Mouse (Mus musculus): ENCODE data around the gene Cpsf7.

The Cpsf7 gene

DNA sequence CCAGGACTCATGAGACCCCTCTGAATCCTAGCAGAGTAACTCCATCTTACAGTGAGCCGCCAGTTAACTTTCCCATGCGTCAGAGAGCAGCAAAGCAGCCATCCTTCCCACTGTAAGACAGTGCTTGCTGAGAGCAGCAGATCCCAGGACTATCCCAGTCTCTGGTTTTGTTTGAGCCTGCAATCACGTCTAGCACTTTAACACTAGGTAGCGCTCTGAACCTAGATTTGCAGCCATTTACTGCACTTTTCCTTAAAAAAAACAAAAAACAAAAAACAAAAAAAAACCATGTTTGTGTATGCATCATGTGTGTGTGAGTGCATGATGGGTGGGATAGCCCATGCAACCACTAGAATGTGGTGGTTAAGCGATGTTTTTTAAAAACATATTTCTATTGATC lies 35.0 kb downstream of the Cpsf7 start:
- no peak for DNase-seq (ENCODE audit: low spot score)

DNA sequence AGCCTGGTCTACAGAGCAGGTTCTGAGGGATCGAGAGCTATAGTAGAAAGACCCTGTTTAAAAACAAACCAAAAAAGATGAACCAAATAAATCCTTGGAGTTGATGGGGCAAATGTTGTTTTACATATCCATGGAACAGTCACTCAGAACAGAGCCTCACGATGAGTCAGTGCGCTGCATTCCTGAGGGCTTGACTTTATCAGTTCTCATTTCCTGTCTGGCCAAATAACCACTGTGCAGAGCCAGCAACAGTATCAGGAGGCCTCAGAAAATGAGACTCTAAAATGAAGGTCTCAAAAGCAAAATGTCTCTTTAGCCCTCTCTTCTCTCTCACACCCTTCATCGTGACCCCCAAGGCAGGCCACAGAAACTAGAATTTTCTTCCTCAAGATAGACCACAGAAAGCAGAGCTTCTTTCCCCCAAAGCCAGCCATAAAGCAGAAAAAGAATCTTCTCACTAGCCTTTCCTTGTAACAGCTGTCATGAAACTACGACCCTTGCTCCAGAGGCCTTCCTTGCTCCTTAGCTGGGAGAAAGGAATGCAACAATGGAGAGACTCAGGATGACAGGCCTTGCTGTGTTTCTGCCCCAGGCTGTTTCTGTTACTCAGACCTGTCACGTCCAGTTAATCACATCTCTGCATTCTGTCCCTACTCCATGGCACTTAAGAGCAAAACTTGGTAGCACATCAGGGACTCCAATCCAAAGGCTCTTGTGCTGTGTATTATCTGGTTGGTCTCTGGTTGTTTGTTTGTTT lies 36.7 kb downstream of the Cpsf7 start:
- no peak for DNase-seq (ENCODE audit: low spot score)

DNA sequence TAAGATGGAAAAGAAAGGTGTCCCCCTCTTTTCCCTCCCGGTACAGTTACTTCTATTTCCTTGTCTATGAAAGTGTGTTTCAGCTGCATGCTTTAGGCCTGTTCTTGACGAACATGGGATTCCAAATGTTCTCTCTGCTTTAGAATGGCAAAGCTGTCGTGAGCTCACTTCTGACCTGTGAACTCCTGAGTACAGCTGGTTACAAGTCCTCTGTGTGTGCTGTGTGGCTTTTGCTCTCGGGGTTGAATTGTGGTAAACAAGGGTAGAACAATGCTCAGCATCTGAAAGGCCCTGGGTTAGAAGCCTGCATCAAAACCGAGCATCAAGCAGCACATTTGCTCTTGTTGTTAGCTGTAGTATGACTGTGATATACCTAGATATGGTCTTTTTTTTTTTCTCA lies 37.3 kb downstream of the Cpsf7 start:
- no peak for DNase-seq (ENCODE audit: low spot score)

DNA sequence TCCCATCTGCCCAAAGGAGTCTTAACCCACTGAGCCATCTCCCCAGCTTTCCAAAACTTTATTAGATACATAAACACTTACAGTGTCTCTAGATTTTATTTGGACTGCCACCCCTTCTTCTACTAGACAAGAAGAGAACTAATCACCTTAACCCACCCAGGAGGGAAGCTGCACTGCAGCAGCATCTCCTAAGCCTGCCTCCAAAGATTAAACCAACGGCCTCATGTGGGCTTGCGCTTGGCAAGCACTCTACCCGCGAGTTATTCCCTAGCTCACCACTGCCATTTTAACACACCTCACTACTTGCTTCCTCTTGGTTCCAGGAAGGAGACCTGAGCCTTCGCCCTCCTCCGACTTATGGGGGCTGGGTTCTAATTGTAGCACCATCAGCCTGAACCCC lies 39.2 kb downstream of the Cpsf7 start:
- DNase-seq (ENCODE audit: low spot score) = no peak

DNA sequence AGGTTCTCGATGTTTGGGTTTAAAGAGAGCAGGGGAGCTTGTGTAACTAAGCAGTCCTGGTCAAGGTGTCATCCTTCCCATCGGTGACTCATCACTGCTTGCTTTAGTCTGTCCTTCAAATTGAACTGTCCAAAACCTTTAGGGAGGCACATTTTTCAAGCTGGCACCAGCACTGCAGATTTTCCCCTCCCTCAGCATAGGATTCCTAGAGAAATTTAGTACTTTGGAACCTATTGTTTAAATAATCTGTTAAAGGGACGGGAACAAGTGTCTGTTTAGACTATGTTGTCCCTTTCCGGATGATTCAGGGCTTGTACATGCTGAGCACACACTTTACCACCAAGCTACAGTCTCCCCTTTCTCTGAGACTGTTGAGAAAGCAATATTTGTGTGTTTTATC lies 40.2 kb downstream of the Cpsf7 start:
- no peak for DNase-seq (ENCODE audit: low spot score)

DNA sequence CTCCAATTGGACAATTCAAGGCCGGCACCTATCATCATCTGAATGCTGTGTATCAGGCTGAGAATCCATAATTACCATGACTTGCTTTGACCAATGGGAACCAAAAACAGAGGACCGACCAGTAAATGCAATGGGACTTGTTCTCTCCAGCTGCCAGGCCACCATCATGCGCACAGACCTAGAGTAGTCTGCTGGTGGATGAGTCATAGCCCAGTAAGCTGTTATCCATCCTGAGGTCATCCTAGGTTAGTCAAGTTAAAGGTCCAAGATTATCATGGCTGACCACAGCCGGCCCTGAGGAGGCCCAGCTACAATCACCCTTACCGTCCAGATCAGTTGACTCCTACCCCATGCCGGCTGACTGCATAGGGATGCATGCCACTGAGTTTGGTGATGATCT lies 44.6 kb downstream of the Cpsf7 start:
- no peak for DNase-seq (ENCODE audit: low spot score)

DNA sequence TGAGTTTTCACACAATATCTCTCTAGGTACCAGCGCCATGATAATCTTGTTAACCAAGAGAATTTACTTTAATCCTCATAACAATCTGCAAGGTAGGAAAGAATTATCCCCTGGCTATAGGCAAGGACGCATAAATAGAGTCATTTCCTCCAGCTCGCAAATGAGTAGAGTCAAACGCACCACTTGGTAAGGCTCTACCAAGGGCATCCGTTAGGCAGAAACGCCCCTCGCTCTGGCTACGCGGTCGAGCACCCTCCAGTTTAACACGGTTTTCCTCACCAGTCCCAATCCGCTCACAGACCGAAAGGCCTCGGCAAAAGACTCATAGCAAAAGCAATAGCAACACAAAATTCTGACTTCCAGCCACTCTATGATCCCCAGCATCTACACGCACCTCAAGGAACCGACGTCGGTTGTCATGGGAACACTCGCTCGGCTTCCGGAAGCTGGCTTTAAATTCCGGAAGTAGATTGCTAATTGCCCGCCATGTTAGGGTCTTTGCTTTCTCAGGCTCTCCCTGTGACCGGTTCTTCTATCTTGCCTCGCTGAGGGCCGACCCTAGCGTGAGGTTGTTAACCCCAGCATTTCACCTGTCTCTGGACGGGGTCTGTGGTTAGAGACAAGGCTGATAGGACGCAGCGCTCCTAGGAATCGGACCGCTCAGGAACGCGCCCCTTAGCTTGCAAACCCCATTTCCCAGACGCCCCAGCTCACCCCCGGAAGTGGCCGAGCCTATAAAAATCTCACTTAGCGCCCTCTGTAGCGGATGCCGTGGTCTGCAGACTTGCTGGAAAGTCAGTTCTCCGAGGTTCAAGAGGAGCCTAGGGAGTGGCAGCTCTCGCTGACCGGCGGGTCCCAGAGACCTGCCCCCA lies 51.9 kb downstream of the Cpsf7 start, which contains the start of the genes Cyb561a3 and Tmem138:
Gene Cyb561a3, plus strand, starts transcription at position 483 of the 872 bp plus-strand sequence.
Gene Tmem138, minus strand, starts transcription at position 673 of the 872 bp plus-strand sequence.
- DNase-seq (ENCODE audit: low spot score) = peak; percentile 93

DNA sequence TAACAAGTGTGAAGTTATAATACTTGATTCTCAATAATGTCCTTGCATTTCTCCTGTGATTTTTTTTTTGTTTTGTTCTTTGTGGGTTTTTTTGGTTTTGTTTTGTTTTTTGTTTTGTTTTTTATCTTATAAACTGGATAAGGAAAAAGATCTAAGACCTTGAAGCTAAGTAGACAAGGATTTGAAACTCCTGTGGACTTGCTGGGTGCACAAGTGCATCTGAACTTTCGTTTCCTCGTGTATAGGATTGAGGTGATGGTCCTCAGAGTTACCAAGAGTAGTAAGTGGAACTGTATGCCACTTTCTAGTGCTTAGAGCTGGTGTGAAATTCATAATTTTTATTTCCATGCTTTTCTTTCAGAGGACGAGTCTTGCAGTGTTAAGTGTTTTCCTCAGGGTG lies 55.0 kb downstream of the Cpsf7 start:
- no peak for DNase-seq (ENCODE audit: low spot score)

DNA sequence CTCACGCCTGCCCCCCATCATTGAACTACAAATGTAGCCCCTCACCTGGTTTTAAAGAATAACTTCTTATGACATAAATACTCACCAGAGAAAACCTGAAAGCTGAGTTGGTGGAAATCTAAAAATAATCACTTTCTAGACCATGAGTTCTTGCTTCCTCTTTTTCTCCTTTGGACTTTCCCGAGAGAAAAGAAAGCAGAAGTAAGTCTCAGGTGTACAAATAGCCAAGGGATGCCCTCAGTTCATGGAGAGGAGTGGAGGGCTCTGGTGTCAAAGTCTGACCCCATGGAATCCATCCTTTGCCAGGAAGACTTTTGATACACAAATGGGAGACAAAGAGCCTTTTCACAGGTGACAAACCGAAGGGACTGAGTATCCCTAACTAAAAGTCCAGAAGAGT lies 55.7 kb downstream of the Cpsf7 start:
- DNase-seq (ENCODE audit: low spot score) = no peak

DNA sequence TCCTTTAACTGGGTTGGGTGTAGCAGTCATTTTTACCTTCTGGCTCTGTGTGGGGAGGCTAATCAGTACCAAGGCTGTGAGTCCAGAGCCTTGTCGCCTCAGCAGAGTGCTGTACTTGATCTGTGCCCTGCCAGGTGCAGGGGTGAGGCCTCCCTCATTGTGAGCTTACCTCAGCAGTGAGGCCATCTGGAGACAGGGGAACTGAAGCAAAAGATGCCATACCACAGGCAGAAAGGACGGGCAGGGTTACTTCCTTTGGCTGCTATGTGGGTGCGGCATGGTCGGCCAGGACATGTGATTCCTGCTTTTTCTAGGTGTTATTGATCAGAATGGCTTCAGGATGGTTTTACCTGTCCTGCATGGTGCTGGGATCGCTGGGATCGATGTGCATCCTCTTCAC lies 56.9 kb downstream of the Cpsf7 start:
- no peak for DNase-seq (ENCODE audit: low spot score)

DNA sequence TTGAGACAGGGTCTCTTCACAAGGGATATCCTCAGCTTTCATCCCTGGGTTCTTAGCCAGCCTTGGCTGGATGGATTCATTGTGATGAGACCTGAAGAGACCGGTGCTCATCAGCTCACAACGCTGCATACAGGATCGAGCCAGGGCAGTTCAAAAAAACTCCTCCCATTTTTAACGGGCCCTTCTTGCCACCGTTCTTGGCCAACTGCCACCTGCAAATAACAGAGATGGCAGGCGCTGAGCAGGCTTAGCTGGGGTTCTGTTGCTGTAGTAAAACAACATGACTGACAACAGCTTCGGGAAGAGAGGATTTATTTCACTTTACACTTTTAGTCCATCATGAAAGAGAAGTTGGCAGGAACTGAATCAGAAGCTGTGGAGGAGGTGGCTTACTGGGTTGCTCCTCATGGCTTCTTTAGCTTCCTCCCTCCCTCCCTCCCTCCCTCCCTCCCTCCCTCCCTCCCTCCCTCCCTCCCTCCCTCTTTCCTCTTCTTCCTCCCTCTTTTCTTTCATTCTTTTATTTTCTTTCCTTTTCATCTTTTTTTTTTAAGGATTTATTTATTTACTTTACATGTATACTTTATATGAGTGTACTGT lies 58.6 kb downstream of the Cpsf7 start:
- no peak for DNase-seq (ENCODE audit: low spot score)

DNA sequence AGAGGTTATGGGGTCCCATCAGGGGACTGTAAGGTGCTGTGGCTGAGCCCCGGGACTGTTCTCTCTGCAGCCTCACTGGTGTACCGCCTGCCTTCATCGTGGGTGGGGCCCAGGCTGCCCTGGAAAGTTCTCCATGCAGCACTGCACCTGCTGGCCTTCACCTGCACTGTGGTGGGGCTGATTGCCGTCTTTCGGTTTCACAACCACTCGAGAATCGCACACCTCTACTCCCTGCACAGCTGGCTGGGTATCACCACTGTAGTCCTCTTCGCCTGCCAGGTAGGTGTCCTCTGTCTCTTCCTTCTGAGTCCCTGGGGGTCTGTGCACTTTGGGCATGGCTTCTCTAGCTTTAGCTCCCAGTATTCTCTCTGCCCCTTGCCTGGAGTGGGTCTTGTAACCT lies 60.0 kb downstream of the Cpsf7 start:
- DNase-seq (ENCODE audit: low spot score) = no peak

DNA sequence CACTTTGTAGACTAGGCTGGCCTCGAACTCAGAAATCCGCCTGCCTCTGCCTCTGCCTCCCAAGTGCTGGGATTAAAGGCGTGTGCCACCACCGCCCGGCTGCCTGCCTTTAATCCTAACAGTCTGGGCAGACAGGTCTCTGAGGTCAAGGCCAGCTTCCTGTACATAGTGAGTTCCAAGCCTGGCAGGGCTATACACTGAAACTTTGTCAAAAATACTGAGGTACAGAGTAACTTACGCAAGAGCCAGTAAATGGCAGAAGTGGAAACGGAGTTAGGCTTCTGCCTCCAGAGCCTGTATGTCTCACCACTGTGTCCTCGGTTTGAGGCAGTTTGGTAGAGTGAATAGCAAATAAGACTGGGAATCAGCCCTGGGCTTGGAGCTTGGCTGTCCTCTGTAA lies 62.2 kb downstream of the Cpsf7 start:
- DNase-seq (ENCODE audit: low spot score) = no peak

DNA sequence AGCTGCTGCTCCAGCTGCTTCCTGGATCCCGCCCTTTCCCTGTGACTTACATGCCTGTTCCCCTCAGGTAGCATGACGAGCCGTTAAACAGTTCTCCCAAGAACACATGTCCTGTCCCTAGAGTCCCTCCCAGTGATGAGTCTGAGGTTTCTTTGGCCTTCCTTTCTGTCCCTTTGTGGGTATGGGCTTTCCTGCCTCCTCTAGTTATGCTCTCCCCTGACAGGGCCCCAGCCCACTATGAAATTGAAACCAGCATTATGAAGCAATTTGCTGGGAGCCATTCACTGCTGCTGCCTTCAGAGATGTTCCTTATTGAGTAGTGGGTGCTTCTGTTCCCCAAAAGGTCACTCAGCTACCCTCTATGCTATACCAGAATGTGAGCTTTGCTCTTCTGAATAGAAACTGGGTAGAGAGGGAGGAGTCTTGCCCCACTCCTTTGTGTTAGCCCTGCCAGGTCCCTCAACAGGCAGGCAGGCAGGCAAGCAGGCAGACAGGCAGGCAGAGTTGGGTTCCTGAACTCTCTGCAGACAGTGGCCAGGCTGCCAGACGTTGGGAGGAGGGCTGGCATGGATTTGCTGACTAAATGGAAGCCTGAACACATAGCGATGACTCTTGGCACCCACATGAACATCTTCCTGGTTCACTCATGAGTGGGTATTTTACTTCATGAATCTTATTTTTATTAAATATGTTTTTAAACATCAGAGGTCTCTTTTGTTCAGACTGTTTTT lies 64.2 kb downstream of the Cpsf7 start:
- DNase-seq (ENCODE audit: low spot score) = no peak

DNA sequence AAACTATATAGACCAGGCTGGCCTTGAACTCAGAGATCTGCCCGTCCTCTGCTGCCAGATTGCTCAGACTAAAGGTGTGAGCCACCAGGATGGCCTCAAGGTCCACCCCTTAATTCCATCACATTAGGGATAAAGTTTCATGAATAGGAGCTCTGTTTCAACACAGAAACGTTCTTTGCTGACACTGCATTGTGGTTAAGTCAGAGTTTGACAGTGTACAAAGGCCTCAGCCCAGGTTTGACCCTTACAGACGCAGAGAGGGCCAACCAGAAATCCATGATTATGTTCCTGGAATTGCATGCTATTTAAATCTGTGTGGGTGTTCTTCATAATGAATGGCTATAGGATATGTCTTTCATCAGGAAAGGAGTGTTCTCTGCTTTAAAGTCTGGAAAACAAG lies 65.2 kb downstream of the Cpsf7 start:
- no peak for DNase-seq (ENCODE audit: low spot score)

DNA sequence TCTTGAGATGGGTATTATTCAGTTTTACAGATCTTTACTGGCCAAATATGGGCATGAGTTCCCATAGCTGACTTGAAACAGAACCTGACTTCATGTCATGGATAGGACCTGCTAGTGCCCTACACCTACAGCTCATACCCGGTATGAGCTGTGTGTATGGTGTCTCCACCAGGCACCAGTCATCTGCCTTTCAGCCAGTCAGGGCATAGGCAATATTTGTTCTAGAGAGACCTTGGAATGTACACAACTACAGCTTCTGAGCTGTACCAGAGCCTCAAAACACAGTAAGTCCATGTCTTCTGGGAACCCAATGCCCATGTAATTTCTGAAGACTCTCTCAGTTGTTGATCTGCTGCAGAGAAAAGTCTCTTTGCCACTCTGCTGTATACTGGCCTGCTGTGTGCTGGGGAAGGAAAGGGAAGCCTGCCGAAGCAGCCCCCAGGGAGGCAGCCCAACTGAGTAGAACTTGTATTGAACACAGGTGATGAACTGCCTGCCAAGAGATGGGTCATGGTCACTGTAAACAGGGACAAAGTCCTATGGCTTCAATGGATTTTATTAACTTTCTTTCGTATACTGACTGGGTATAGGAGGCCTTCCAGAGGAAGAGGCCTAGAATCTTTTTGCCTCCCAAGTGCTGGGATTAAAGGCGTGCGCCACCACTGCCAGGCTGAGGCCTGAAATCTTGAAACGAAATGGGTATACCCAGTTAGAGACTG lies 66.8 kb downstream of the Cpsf7 start:
- DNase-seq (ENCODE audit: low spot score) = no peak

Measured in T-cell, adult 2 months (primary cell).